Mouse (Mus musculus) liver, embryonic 11.5 days (tissue): Measurements from ENCODE around the gene Rbm20. TPM values are rescaled to one million over a fixed set of nuclear protein-coding genes. Genes with fewer than 3 reads are reported as not detected.
A peak's percentile ranks its signal among the peaks of the same experiment; 100 is the strongest.

Experiments used
- ATAC-seq: fragments of 200-750 bp; cut with Nextera tagmentation; replicated peaks from 2 replicates; pipeline ENCODE4 v1.8.0; 2017; ENCODE audit warnings: moderate number of reproducible peaks, mild to moderate bottlenecking, moderate TSS enrichment, moderate library complexity; ENCODE audit not compliant: low FRiP score
- DNase-seq: peaks from one replicate; pipeline ENCODE4 v3.0.0-alpha.2; 2017; ENCODE audit warnings: low spot score
- H3K27ac ChIP-seq: fragments of 300-500 bp; sonication (generic); 2 replicates; pipeline ENCODE4 v1.5.1; 2014; ENCODE audit warnings: mild to moderate bottlenecking, low read depth, low read length, control low read depth
- H3K27me3 ChIP-seq: fragments of 300-500 bp; sonication (generic); replicated peaks from 2 replicates; pipeline ENCODE4 v1.6.1; 2014; ENCODE audit warnings: low read length, mixed read lengths; ENCODE audit not compliant: control insufficient read depth, insufficient read depth
- H3K36me3 ChIP-seq: fragments of 300-500 bp; sonication (generic); 2 replicates; pipeline ENCODE4 v1.6.1; 2014; ENCODE audit warnings: mild to moderate bottlenecking, low read length, moderate library complexity, mixed read lengths; ENCODE audit not compliant: control insufficient read depth, insufficient read depth
- H3K4me1 ChIP-seq: fragments of 300-500 bp; sonication (generic); replicated peaks from 2 replicates; pipeline ENCODE4 v1.6.1; 2014; ENCODE audit warnings: low read length, mixed read lengths; ENCODE audit not compliant: control insufficient read depth, insufficient read depth
- H3K4me2 ChIP-seq: fragments of 300-500 bp; sonication (generic); 2 replicates; pipeline ENCODE4 v1.6.1; 2014; ENCODE audit warnings: mild to moderate bottlenecking, control low read depth, moderate library complexity
- H3K4me3 ChIP-seq: fragments of 300-500 bp; sonication (generic); 2 replicates; pipeline ENCODE4 v1.5.1; 2014; ENCODE audit warnings: low read depth, low read length, control low read depth
- H3K9ac ChIP-seq: fragments of 300-500 bp; sonication (generic); 2 replicates; pipeline ENCODE4 v1.6.1; 2014; ENCODE audit warnings: low read depth, low read length, control low read depth
- H3K9me3 ChIP-seq: fragments of 300-500 bp; sonication (generic); 2 replicates; pipeline ENCODE4 v1.6.1; 2016; ENCODE audit warnings: low read length, inconsistent platforms, mixed read lengths; ENCODE audit not compliant: control insufficient read depth
- WGBS: fragments of 180-500 bp; shearing (Covaris S2); extraction: QIAGEN DNeasy Blood & Tissue Kit; methylation state at CpG from one replicate; pipeline ENCODE4 v1.1.7; 2014; 5-methylcytosine and 5-hydroxymethylcytosine counted together
- polyA plus RNA-seq: library from polyadenylated mRNA; unstranded; fragments of >200 nt; fragmentation: Nextera tagmentation; extraction: Ambion mirVana; gene quantifications from 2 replicates; pipeline ENCODE4 v1.2.1, GENCODE M21; 2014

Rbm20 gene
- polyA plus RNA-seq, 1 experiment from 2014 or later: 0.37 TPM

DNA sequence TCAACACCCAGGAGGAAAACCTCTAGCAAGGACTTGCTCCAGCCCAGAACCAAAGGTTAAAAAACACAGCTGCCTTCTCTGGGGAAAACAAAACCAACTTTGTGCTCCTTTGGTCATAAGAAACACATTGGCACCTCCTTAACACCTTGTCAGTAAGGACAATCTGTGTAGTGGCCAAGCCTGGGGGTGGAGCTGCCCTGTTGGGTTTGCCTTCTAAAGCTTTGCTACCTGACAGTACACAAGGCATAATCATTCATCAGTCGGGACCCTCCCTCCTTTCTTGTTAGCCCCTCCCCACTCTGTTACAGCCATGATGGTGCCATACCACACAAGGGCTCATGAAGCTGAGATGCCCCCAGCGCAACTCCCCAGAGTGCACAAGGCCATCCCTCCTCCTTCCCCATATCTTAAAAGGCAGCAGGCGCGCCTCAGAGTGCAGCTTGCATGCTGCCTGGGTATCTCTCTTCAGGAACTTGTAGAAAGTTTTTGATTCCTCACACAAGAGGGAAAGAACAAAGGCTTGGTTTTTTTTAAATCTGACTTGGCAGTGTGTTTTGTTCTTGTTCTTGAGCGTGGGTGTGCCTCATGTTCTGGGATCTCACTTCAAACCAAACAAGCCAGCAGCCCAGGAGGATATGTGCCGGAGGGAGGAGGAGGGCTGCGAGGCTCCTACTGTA lies 132.2 kb downstream of the Rbm20 start:
- DNase-seq (peak; percentile 42), ATAC-seq (peak; percentile 77)
- Histone ChIP-seq H3K27ac (peak overlapping the region; percentile 76), H3K4me1 (peaks cover 26% of the 10 kb centered on the region), H3K27me3 (no peaks in the 10 kb centered on the region), H3K9ac (peak overlapping the region; percentile 48; the same call in 1 of the 2 replicates), H3K9me3 (no peaks in the 10 kb centered on the region), H3K4me3 (no peak overlapping the region), H3K36me3 (no peaks in the 10 kb centered on the region), H3K4me2 (peak overlapping the region; percentile 55)
- 22% methylated on average over 7 of the region's 7 CpGs for WGBS

- Histone ChIP-seq H3K9ac (peak overlapping the region; percentile 48; the same call in 1 of the 2 replicates), H3K27me3 (no peaks in the 10 kb centered on the region), H3K4me1 (peaks cover 25% of the 10 kb centered on the region), H3K36me3 (no peaks in the 10 kb centered on the region), H3K27ac (peak overlapping the region; percentile 76), H3K9me3 (no peaks in the 10 kb centered on the region), H3K4me2 (peak overlapping the region; percentile 55), H3K4me3 (no peak overlapping the region)
- ATAC-seq (peak; percentile 87), DNase-seq (peak; percentile 53)
- WGBS: 24% methylated on average over 7 of the region's 7 CpGs
These were observed 132.9 kb downstream of the Rbm20 start for GRCm38 (mm10) chr19:53810024-53810423.

- Histone ChIP-seq H3K9me3 (no peaks in the 10 kb centered on the region), H3K4me2 (peak overlapping the region; percentile 55), H3K36me3 (no peaks in the 10 kb centered on the region), H3K4me1 (peaks cover 25% of the 10 kb centered on the region), H3K4me3 (no peak overlapping the region), H3K27me3 (no peaks in the 10 kb centered on the region), H3K9ac (no peak overlapping the region), H3K27ac (no peak overlapping the region)
- ATAC-seq: no peak
- DNase-seq: no peak
- 68% methylated on average over 3 of the region's 3 CpGs for WGBS
These were observed 133.5 kb downstream of the Rbm20 start for GRCm38 (mm10) chr19:53810584-53810983.

GRCm38 (mm10) chr19:53813576-53813975 lies 136.5 kb downstream of the Rbm20 start:
- no peak overlapping the region for H3K4me2 ChIP-seq
- H3K4me3 ChIP-seq: no peak overlapping the region
- no peaks in the 10 kb centered on the region for H3K9me3 ChIP-seq
- H3K27ac ChIP-seq: no peak overlapping the region
- no peaks in the 10 kb centered on the region for H3K27me3 ChIP-seq
- no peak overlapping the region for H3K9ac ChIP-seq
- no peaks in the 10 kb centered on the region for H3K36me3 ChIP-seq
- no peak for DNase-seq
- 92% methylated on average over 5 of the region's 5 CpGs for WGBS
- no peak for ATAC-seq
- peaks cover 27% of the 10 kb centered on the region for H3K4me1 ChIP-seq

DNA sequence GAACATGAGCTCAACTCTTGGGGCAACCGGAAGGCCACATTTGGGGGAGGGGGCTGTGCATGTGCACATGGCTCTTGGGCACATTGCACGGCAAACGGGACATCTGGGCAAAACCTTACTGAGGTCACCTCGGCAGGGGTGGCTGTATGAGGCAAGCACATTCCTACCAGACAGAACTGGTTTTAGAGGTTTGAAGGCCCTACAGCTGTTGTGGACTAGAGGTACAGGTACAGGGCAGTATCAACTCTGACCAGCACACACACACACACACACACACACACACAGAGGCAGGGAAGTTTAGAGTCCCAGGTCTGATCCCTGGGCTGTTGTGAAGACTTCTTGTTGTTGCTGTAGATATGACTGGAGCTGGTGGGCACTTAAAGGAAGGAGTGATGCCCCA lies 138.6 kb downstream of the Rbm20 start:
- Histone ChIP-seq H3K4me2 (no peak overlapping the region), H3K4me1 (peaks cover 31% of the 10 kb centered on the region), H3K9me3 (no peaks in the 10 kb centered on the region), H3K27ac (0 out of 2 replicates have a peak overlapping the region, but pooled peaks have one; percentile 5), H3K9ac (no peak overlapping the region), H3K4me3 (no peak overlapping the region), H3K36me3 (0 out of 2 replicates have a peak, but pooled peaks cover 2% of the 10 kb centered on the region), H3K27me3 (no peaks in the 10 kb centered on the region)
- 85% methylated on average over 4 of the region's 4 CpGs for WGBS
- ATAC-seq (no peak), DNase-seq (no peak)

GRCm38 (mm10) chr19:53816242-53816641 lies 139.1 kb downstream of the Rbm20 start:
- no peak overlapping the region for H3K4me2 ChIP-seq
- 0 out of 2 replicates have a peak, but pooled peaks cover 2% of the 10 kb centered on the region for H3K36me3 ChIP-seq
- WGBS: 80% methylated on average over 11 of the region's 11 CpGs
- ATAC-seq (no peak), DNase-seq (no peak)
- no peaks in the 10 kb centered on the region for H3K27me3 ChIP-seq
- no peak overlapping the region for H3K9ac ChIP-seq
- H3K4me3 ChIP-seq: no peak overlapping the region
- no peaks in the 10 kb centered on the region for H3K9me3 ChIP-seq
- H3K4me1 ChIP-seq: peaks cover 35% of the 10 kb centered on the region
- peak overlapping the region; percentile 5; the same call in 1 of the 2 replicates for H3K27ac ChIP-seq

DNA sequence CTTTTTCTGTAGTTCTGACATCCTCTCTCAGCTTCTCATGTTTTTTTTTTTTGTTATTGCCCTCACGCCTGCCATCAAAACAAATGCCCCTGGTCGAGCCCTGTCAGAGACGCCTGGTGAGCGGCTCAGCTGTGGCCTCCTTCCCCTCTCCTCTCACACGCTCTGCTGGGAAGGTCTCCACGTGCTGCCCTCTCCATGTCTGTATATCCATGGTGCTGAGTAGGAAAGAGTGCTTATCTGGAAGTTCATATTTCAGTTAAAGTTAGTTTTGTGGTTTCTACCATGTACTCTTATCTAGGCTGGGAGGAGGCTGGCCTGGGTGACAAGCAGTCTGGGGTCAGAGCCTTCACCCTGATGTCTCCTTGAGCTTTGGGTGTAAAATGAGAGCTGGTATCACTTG lies 142.2 kb downstream of the Rbm20 start:
- H3K4me2 ChIP-seq: peak overlapping the region; percentile 34
- 0 out of 2 replicates have a peak, but pooled peaks cover 2% of the 10 kb centered on the region for H3K36me3 ChIP-seq
- H3K9me3 ChIP-seq: no peaks in the 10 kb centered on the region
- ATAC-seq (peak; percentile 93), DNase-seq (peak; percentile 47)
- no peaks in the 10 kb centered on the region for H3K27me3 ChIP-seq
- peak overlapping the region; percentile 55; the same call in 1 of the 2 replicates for H3K9ac ChIP-seq
- H3K27ac ChIP-seq: peak overlapping the region; percentile 72
- 23% methylated on average over 6 of the region's 6 CpGs for WGBS
- H3K4me3 ChIP-seq: no peak overlapping the region
- H3K4me1 ChIP-seq: peaks cover 45% of the 10 kb centered on the region

DNA sequence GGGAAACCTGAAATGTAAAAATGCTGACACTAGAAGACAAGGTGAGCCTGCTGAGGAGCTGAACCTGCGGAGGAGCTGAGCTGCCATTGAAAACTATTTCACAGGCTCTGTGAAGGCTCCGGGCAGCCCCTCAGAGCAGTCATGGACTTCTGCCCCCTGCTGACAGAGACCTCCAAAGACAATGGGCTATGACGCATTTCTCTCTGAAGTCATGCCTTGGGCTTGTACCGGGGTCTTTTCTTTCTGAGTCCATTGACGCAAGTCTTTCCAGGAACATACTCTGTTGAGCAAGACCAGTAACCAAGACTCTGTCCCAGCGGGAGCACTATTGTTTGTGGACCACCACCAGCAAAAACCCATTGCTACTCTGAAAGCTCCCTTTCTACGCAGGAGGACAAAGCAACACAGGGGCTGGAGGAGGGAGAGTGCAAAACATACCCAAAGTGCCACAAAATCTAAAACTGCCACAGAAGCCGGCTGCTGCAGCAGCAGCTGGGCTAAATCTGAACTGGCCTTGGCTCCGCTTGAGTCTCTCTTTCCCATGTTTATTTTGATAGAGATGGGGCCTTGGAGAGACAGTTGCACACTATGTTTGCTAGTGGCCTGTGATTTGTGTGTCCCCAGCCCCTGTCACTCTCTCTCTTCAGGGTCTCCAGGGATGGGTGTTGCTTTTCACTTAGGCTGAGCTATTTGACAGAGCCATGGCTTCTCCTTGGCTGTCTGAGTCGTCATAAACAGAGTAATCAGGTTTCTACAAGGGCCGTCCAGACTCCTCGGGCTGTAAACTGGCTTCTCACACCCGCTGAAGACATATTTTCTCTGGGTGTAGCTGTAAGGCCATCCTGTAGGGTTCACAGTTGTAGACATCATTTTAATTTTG lies 144.4 kb downstream of the Rbm20 start:
- no peak overlapping the region for H3K4me3 ChIP-seq
- DNase-seq (no peak), ATAC-seq (no peak)
- peak overlapping the region; percentile 22; the same call in 1 of the 2 replicates for H3K9ac ChIP-seq
- no peak overlapping the region; the same call in 1 of the 2 replicates for H3K4me2 ChIP-seq
- H3K9me3 ChIP-seq: no peaks in the 10 kb centered on the region
- H3K4me1 ChIP-seq: peaks cover 45% of the 10 kb centered on the region
- no peaks in the 10 kb centered on the region for H3K27me3 ChIP-seq
- H3K36me3 ChIP-seq: 0 out of 2 replicates have a peak, but pooled peaks cover 2% of the 10 kb centered on the region
- peak overlapping the region; percentile 72 for H3K27ac ChIP-seq
- WGBS: 64% methylated on average over 13 of the region's 13 CpGs
